Mouse (Mus musculus) embryonic facial prominence, embryonic 11.5 days (tissue): ENCODE data around the gene Nudt15. TPM values are rescaled to one million over a fixed set of nuclear protein-coding genes. Genes with fewer than 3 reads are reported as not detected.

Source experiments
- ATAC-seq: fragments of 200-750 bp; cut with Nextera tagmentation; replicated peaks from 2 replicates; pipeline ENCODE4 v1.8.0; 2017; ENCODE audit warnings: low read depth; ENCODE audit not compliant: insufficient number of reproducible peaks, low FRiP score, low TSS enrichment
- DNase-seq: peaks from one replicate; pipeline ENCODE4 v3.0.0-alpha.2; 2015; ENCODE audit warnings: low spot score
- H3K27ac ChIP-seq: fragments of 300-500 bp; sonication (generic); replicated peaks from 2 replicates; pipeline ENCODE4 v1.5.1; 2014; ENCODE audit warnings: mild to moderate bottlenecking, low read depth, low read length, control low read depth
- H3K27me3 ChIP-seq: fragments of 300-500 bp; sonication (generic); 2 replicates; pipeline ENCODE4 v1.6.1; 2014; ENCODE audit warnings: mild to moderate bottlenecking, low read length, moderate library complexity, mixed read lengths; ENCODE audit not compliant: control insufficient read depth, insufficient read depth
- H3K36me3 ChIP-seq: fragments of 300-500 bp; sonication (generic); replicated peaks from 2 replicates; pipeline ENCODE4 v1.6.1; 2014; ENCODE audit warnings: low read depth, mild to moderate bottlenecking, low read length, moderate library complexity, mixed read lengths; ENCODE audit not compliant: control insufficient read depth, insufficient read depth
- H3K4me1 ChIP-seq: fragments of 300-500 bp; sonication (generic); 2 replicates; pipeline ENCODE4 v1.6.1; 2014; ENCODE audit warnings: low read length, mixed read lengths; ENCODE audit not compliant: control insufficient read depth, insufficient read depth
- H3K4me2 ChIP-seq: fragments of 300-500 bp; sonication (generic); 2 replicates; pipeline ENCODE4 v1.6.1; 2014; ENCODE audit warnings: low read depth, mild to moderate bottlenecking, control low read depth, low read length, moderate library complexity
- H3K4me3 ChIP-seq: fragments of 300-500 bp; sonication (generic); 2 replicates; pipeline ENCODE4 v1.5.1; 2014; ENCODE audit warnings: low read depth, low read length, control low read depth
- H3K9ac ChIP-seq: fragments of 300-500 bp; sonication (generic); replicated peaks from 2 replicates; pipeline ENCODE4 v1.6.1; 2014; ENCODE audit warnings: mild to moderate bottlenecking, control low read depth, low read length
- H3K9me3 ChIP-seq: fragments of 300-500 bp; sonication (generic); replicated peaks from 2 replicates; pipeline ENCODE4 v1.6.1; 2016; ENCODE audit warnings: mild to moderate bottlenecking, low read length, inconsistent platforms, mixed read lengths; ENCODE audit not compliant: control insufficient read depth
- WGBS: fragments of 180-500 bp; shearing (Covaris S2); extraction: QIAGEN DNeasy Blood & Tissue Kit; methylation state at CpG from one replicate; pipeline ENCODE4 v1.1.7; 2014; 5-methylcytosine and 5-hydroxymethylcytosine counted together
- polyA plus RNA-seq: library from polyadenylated mRNA; unstranded; fragments of >200 nt; fragmentation: Nextera tagmentation; extraction: Ambion mirVana; gene quantifications from 2 replicates; pipeline ENCODE4 v1.2.1, GENCODE M21; 2014

Gene Nudt15
- polyA plus RNA-seq, 1 experiment from 2014 or later: 10.0 TPM

DNA sequence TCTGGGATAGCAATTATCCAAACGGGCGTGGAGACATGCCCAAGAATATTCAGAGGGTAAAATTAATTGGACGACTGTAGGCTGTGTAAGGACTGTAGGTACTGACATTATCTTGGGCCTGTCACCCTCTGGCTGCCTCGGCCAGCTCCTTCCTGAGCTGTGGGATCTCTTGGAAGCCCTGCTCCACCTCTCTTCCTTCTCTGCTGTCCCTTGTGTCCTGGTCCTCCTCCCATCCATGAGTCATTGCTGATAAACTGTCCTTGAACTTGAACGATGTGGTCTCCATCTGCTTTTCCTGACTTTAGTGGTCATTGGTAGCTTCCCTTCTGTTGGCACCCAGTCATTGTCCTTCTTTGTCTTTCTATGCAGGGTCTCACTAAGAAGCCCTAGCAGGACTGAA is 61.4 kb downstream of the Nudt15 start:
- Histone ChIP-seq H3K27me3 (no peaks in the 10 kb centered on the region), H3K4me1 (no peaks in the 10 kb centered on the region), H3K27ac (no peak overlapping the region), H3K9me3 (no peaks in the 10 kb centered on the region), H3K4me2 (no peak overlapping the region), H3K9ac (no peak overlapping the region), H3K36me3 (no peaks in the 10 kb centered on the region), H3K4me3 (no peak overlapping the region)
- 65% methylated on average over 5 of the region's 5 CpGs for WGBS
- DNase-seq: no peak
- ATAC-seq: no peak

DNA sequence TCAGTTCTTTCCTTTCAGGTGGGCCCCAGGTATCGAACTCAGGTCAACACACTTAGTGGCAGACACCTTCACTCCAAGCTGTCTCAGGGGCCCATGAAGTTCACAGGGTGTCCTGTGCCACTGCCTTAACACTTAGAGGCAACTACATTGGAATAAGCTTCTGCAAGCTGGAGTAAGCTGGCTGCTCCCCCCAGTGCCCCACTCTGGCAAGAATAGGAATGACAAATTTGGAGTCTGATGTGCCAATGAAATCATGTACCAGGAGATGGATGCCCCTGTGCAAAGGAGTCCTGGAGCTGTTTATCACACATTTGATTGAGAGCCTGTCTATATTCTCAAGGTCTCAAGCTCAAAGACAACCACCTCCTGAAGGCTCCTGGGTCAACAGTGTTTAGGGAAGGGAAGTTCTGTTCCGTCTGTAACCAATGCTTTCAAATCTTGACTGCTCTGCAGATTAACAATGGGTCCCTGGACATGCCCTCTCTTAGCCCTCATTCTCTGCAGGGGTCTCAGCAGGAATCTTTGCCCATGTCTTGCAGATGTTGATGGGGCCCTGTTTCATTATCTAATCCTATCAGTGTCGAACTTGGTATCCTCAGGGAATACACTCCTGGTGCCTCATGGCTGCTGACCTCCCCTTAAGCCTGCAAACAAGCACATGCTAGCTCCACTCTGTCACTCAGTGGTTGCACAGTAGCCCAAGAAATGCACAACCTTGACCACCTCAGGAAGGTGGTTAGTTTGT is 63.5 kb downstream of the Nudt15 start:
- no peak overlapping the region for H3K4me3 ChIP-seq
- DNase-seq (no peak), ATAC-seq (no peak)
- no peak overlapping the region for H3K9ac ChIP-seq
- no peaks in the 10 kb centered on the region for H3K27me3 ChIP-seq
- H3K4me2 ChIP-seq: no peak overlapping the region
- H3K9me3 ChIP-seq: no peaks in the 10 kb centered on the region
- no peaks in the 10 kb centered on the region for H3K4me1 ChIP-seq
- H3K27ac ChIP-seq: no peak overlapping the region
- H3K36me3 ChIP-seq: no peaks in the 10 kb centered on the region
- 64% methylated on average over 3 of the region's 3 CpGs for WGBS

DNA sequence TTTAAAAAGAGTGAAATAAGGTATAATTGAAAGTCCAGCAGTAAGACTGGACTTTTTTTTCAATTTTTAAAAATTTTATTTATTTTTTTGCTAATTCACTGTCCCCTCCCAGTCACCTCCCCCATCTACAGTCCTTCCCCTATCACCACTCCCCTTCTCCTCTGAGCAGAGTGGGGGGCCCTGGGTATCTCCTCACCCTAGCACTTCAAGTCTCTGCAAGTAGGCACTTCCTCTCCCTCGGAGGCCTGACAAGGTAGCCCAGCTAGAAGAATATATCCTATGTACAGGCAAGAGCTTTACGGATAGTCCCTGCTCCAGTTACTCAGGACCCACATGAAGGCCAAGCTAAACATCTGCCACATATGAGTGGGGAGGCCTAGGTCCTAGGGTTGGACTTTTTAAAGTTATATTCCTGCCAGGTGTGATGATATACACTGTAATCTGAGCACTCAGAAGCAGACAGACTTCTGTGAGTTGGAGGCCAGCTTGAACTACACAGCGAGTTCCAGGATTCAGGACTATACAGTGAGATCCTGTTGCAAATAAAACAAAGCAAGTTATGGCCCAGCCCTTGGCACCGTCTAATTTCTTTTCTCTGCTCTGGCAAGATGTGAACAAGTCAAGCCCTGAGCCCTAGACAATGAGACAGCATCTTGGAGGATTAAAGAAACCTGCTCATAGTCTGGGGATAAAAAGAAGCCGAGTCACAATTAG is 64.4 kb downstream of the Nudt15 start:
- DNase-seq (no peak), ATAC-seq (no peak)
- H3K9ac ChIP-seq: no peak overlapping the region
- H3K4me2 ChIP-seq: no peak overlapping the region
- H3K9me3 ChIP-seq: no peaks in the 10 kb centered on the region
- H3K4me1 ChIP-seq: no peaks in the 10 kb centered on the region
- no peaks in the 10 kb centered on the region for H3K36me3 ChIP-seq
- WGBS: 69% methylated on average over 5 of the region's 5 CpGs
- no peaks in the 10 kb centered on the region for H3K27me3 ChIP-seq
- H3K27ac ChIP-seq: no peak overlapping the region
- no peak overlapping the region for H3K4me3 ChIP-seq

DNA sequence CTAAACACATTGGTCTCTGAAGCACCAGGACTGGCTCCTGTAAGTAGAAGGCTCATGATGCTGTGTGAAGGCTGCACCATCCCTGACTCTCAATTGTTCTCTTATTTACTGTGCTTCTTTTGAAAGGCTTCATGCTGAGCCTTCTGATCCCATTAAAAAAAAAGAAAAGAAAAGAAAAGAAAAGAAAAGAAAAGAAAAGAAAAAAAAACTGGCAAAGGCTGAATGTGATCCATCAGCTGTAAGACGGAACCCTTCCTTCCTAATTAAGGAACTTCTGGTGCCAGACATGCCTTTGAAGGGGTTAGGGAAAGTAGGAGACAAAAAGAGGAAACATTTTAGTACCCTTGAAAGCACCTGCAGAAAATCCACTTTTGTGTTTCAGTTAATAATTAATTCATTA is 68.3 kb downstream of the Nudt15 start:
- Histone ChIP-seq H3K36me3 (no peaks in the 10 kb centered on the region), H3K9ac (no peak overlapping the region), H3K4me3 (no peak overlapping the region), H3K4me2 (no peak overlapping the region), H3K27ac (no peak overlapping the region), H3K4me1 (no peaks in the 10 kb centered on the region), H3K9me3 (no peaks in the 10 kb centered on the region), H3K27me3 (no peaks in the 10 kb centered on the region)
- DNase-seq (no peak), ATAC-seq (no peak)
- 55% methylated on average over 1 of the region's 1 CpGs for WGBS

DNA sequence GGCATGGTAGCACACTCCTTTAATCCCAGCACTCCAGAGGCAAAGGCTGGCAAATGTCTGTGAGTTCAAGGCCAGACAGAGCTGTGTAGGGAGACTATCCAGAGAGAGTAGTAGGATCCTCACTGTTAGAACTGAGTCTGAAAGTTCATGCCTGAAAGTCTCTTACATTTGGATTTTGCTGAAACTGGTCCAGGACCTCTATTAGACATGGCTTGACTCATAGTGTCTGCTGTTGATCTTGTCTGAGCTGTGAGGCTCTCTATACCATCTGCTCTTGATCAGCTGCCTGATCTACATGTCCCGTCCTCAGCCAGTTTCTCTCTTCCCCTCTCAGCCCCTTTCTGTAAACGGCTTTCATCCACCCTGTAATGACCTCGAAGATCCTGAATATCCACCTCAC is 69.7 kb downstream of the Nudt15 start:
- Histone ChIP-seq H3K4me1 (no peaks in the 10 kb centered on the region), H3K9ac (no peak overlapping the region), H3K4me2 (no peak overlapping the region), H3K4me3 (no peak overlapping the region), H3K27ac (no peak overlapping the region), H3K27me3 (no peaks in the 10 kb centered on the region), H3K36me3 (no peaks in the 10 kb centered on the region), H3K9me3 (no peaks in the 10 kb centered on the region)
- no peak for ATAC-seq
- DNase-seq: no peak
- 66% methylated on average over 3 of the region's 3 CpGs for WGBS

DNA sequence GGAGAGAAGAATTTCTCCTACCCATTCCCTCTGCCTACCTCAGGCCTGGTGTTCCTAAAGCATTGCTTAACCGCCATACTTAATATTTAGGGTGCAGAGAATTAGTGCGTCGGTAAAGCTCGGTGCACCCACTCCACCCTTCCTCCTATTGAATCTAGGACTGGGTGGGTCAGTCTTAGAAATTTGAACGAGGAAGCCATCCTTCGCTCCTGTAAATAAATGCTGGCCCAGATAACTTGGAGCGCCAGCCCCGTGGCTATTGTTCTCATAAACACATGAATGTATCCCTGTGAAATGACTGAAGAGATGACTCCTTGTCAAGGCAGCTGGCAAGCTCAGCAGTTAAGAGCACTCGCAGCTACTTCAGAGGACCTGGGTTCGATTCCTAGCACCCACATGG is 71.0 kb downstream of the Nudt15 start:
- Histone ChIP-seq H3K9me3 (no peaks in the 10 kb centered on the region), H3K4me1 (no peaks in the 10 kb centered on the region), H3K4me3 (no peak overlapping the region), H3K9ac (no peak overlapping the region), H3K27ac (no peak overlapping the region), H3K4me2 (no peak overlapping the region), H3K36me3 (no peaks in the 10 kb centered on the region), H3K27me3 (no peaks in the 10 kb centered on the region)
- WGBS: 94% methylated on average over 10 of the region's 10 CpGs
- DNase-seq (no peak), ATAC-seq (no peak)

DNA sequence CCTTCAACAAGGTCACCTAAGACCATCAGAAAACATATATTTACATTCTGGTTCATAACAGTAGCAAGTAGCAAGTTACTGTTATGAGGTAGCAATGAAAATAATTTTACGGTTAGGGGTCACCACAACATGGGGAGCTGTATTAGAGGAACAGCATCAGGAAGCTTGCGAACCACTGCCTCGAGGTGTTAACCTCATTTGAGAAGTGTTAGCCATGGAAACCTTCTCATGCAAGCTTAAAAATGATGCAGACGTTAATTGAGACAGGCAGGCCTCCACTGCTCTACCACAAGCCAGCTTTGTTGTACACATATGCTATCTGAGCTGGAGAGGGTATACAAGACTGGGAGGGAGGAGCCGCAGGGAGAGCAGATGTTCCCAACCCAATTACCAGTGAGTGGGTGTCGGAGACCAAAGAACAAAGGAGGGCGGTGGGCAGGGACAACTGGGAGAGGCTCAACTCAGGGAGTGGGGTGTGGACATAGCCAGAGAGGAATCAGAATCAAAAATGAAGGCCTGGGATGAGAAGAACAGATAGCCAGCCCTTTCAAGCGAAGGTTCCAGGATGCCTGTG is 71.6 kb downstream of the Nudt15 start:
- H3K27ac ChIP-seq: no peak overlapping the region
- no peaks in the 10 kb centered on the region for H3K9me3 ChIP-seq
- no peaks in the 10 kb centered on the region for H3K27me3 ChIP-seq
- H3K36me3 ChIP-seq: no peaks in the 10 kb centered on the region
- DNase-seq: no peak
- H3K4me2 ChIP-seq: no peak overlapping the region
- H3K9ac ChIP-seq: no peak overlapping the region
- no peak overlapping the region for H3K4me3 ChIP-seq
- ATAC-seq: 0 out of 2 replicates have a peak, but pooled peaks have one; percentile 58
- H3K4me1 ChIP-seq: no peaks in the 10 kb centered on the region
- WGBS: 80% methylated on average over 8 of the region's 8 CpGs

DNA sequence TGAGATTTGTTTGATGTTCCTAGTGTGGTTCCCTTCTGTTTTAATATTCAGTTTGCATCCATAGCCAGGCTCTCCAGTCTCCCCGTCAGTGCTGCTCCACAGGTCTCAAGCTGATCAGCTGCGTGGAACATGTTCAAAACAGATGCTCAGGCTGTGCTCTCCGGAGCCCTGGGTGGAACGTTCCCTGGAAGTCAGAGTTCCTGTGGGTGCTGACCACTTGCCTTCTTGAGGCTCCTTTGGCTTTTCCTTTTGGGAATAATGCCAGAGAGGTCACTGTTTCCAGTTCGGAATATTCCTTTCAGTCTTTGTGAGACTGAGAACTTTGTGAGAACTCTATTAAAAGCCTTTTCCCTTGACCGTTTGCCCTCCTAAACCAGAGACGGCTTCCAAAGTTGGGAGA is 72.5 kb downstream of the Nudt15 start:
- Histone ChIP-seq H3K4me2 (no peak overlapping the region), H3K9ac (no peak overlapping the region), H3K4me3 (no peak overlapping the region), H3K27ac (no peak overlapping the region), H3K27me3 (no peaks in the 10 kb centered on the region), H3K9me3 (no peaks in the 10 kb centered on the region), H3K36me3 (no peaks in the 10 kb centered on the region), H3K4me1 (no peaks in the 10 kb centered on the region)
- DNase-seq (no peak), ATAC-seq (no peak)
- 83% methylated on average over 7 of the region's 7 CpGs for WGBS
